Mouse (Mus musculus) G1E (cell line): Measurements from ENCODE around the gene Adprm. TPM values are rescaled to one million over a fixed set of nuclear protein-coding genes. Genes with fewer than 3 reads are reported as not detected.

Experiments
- ATAC-seq: 2 replicates; pipeline ENCODE4 v1.8.0; 2016; ENCODE audit warnings: mild to moderate bottlenecking; ENCODE audit not compliant: insufficient number of reproducible peaks, poor library complexity, low FRiP score, severe bottlenecking; ENCODE audit errors: extremely low read depth
- DNase-seq: peaks from one replicate; pipeline ENCODE4 v3.0.0; 2012; ENCODE audit warnings: low spot score
- H3K27me3 ChIP-seq: 2 replicates; pipeline ENCODE4 v1.6.1; 2012; ENCODE audit warnings: mild to moderate bottlenecking, low read length, inconsistent platforms; ENCODE audit not compliant: insufficient read depth
- H3K36me3 ChIP-seq: replicated peaks from 2 replicates; pipeline ENCODE3; 2012; ENCODE audit warnings: mild to moderate bottlenecking, inconsistent platforms
- H3K4me1 ChIP-seq: 2 replicates; pipeline ENCODE4 v1.6.1; 2012; ENCODE audit warnings: low read depth, low read length, inconsistent platforms, mixed read lengths; ENCODE audit not compliant: insufficient read depth
- H3K4me3 ChIP-seq: 2 replicates; pipeline ENCODE4 v1.5.1; 2012; ENCODE audit warnings: low read depth, mild to moderate bottlenecking, inconsistent platforms, low read length, moderate library complexity, mixed read lengths
- H3K9me3 ChIP-seq: replicated peaks from 2 replicates; pipeline ENCODE4 v1.6.1; 2012; ENCODE audit warnings: inconsistent platforms
- CTCF ChIP-seq: IDR thresholded peaks from 2 replicates; pipeline ENCODE4 v1.5.1; 2012; ENCODE audit warnings: low read depth, low read length, inconsistent platforms, mixed read lengths
- GATA1 ChIP-seq: IDR thresholded peaks from 2 replicates; pipeline ENCODE4 v1.6.1; 2012; ENCODE audit warnings: borderline replicate concordance, low read length, inconsistent platforms, mixed read lengths
- GATA2 ChIP-seq: IDR thresholded peaks from 2 replicates; pipeline ENCODE4 v1.6.1; 2012; ENCODE audit warnings: low read depth, low read length, inconsistent platforms, borderline replicate concordance
- POLR2AphosphoS5 ChIP-seq: IDR thresholded peaks from 2 replicates; pipeline ENCODE4 v1.6.1; 2012; ENCODE audit warnings: low read depth, low read length, inconsistent platforms; ENCODE audit not compliant: insufficient replicate concordance
- TAL1 ChIP-seq: conservative IDR thresholded peaks from 2 replicates; pipeline ENCODE4 v1.6.1; 2012; ENCODE audit warnings: low read depth, low read length, inconsistent platforms, mixed read lengths
- polyA plus RNA-seq: library from polyadenylated mRNA; stranded (reverse); fragments of >175 nt; gene quantifications from 2 replicates; pipeline ENCODE4 v1.2.3, GENCODE M21; 2012
- total RNA-seq, 2 experiments: library from RNA; stranded (forward) in 1 of 2; stranded (reverse) in 1 of 2; fragments of 200-1000 nt in 1 of 2; fragments of >200 nt in 1 of 2; fragmentation: Nextera tagmentation in 1 of 2; gene quantifications; 2 replicates each; pipeline ENCODE4 v1.2.3; 2014 to 2017

Gene Adprm
- total and polyA plus RNA-seq, 3 experiments = 1.0 to 23.9 (median 13.3) TPM

GRCm38 (mm10) chr11:67039799-67040198 lies 12.6 kb downstream of the Adprm start:
- Histone ChIP-seq H3K27me3 (no peaks in the 10 kb centered on the region), H3K4me3 (no peak overlapping the region), H3K4me1 (peaks cover 8% of the 10 kb centered on the region), H3K9me3 (no peaks in the 10 kb centered on the region), H3K36me3 (peaks cover 72% of the 10 kb centered on the region)
- TF ChIP-seq GATA1 (no peak), CTCF (peak; percentile 34; the same call in 1 of the 2 replicates)
- DNase-seq (no peak), ATAC-seq (no peak)

- TF ChIP-seq GATA2 = no peak
- no peak for TF ChIP-seq TAL1
- TF ChIP-seq GATA1 = no peak
- no peak for TF ChIP-seq CTCF
- no peak for TF ChIP-seq POLR2AphosphoS5
- DNase-seq = no peak
- Histone ChIP-seq H3K36me3 (peaks cover 51% of the 10 kb centered on the region), H3K4me3 (no peak overlapping the region), H3K9me3 (no peaks in the 10 kb centered on the region), H3K4me1 (no peaks in the 10 kb centered on the region), H3K27me3 (no peaks in the 10 kb centered on the region)
- ATAC-seq = no peak
Observed at GRCm38 (mm10) chr11:67036892-67037291, 15.5 kb downstream of the Adprm start.

GRCm38 (mm10) chr11:67036229-67036628 lies 16.2 kb downstream of the Adprm start:
- H3K4me3 ChIP-seq = no peak overlapping the region

GRCm38 (mm10) chr11:67034775-67035485 lies 17.5 kb downstream of the Adprm start:
- H3K27me3 ChIP-seq = no peaks in the 10 kb centered on the region
- H3K36me3 ChIP-seq = peaks cover 32% of the 10 kb centered on the region
- H3K4me3 ChIP-seq = no peak overlapping the region
- no peak for ATAC-seq
- H3K4me1 ChIP-seq = 0 out of 2 replicates have a peak, but pooled peaks cover 5% of the 10 kb centered on the region
- no peaks in the 10 kb centered on the region for H3K9me3 ChIP-seq
- TF ChIP-seq GATA1 (no peak), CTCF (no peak), TAL1 (no peak), POLR2AphosphoS5 (no peak), GATA2 (no peak)
- DNase-seq = no peak

More at GRCm38 (mm10) chr11:67036229-67036628, 16.2 kb downstream of the Adprm start:
- TF ChIP-seq GATA1 (no peak), CTCF (no peak), POLR2AphosphoS5 (no peak), TAL1 (no peak), GATA2 (no peak)
- Histone ChIP-seq H3K36me3 (peaks cover 45% of the 10 kb centered on the region), H3K27me3 (no peaks in the 10 kb centered on the region), H3K9me3 (no peaks in the 10 kb centered on the region), H3K4me1 (0 out of 2 replicates have a peak, but pooled peaks cover 1% of the 10 kb centered on the region)
- DNase-seq = no peak
- no peak for ATAC-seq

- Histone ChIP-seq H3K27me3 (peaks cover 8% of the 10 kb centered on the region; the same call in 1 of the 2 replicates), H3K9me3 (no peaks in the 10 kb centered on the region), H3K4me1 (0 out of 2 replicates have a peak, but pooled peaks cover 5% of the 10 kb centered on the region), H3K4me3 (no peak overlapping the region), H3K36me3 (peaks cover 3% of the 10 kb centered on the region)
- DNase-seq (no peak), ATAC-seq (no peak)
- TF ChIP-seq TAL1 (no peak), GATA1 (no peak), POLR2AphosphoS5 (no peak), GATA2 (no peak), CTCF (no peak)
Observed at GRCm38 (mm10) chr11:67031603-67031915, 20.8 kb downstream of the Adprm start.

GRCm38 (mm10) chr11:67030904-67031602 lies 21.3 kb downstream of the Adprm start:
- no peak for ATAC-seq

More at GRCm38 (mm10) chr11:67030904-67031602, 21.3 kb downstream of the Adprm start:
- H3K4me1 ChIP-seq = 0 out of 2 replicates have a peak, but pooled peaks cover 5% of the 10 kb centered on the region
- peaks cover 8% of the 10 kb centered on the region; the same call in 1 of the 2 replicates for H3K27me3 ChIP-seq
- no peak for DNase-seq
- TF ChIP-seq TAL1 (no peak), POLR2AphosphoS5 (no peak), CTCF (no peak), GATA2 (no peak), GATA1 (no peak)
- no peak overlapping the region for H3K4me3 ChIP-seq
- no peaks in the 10 kb centered on the region for H3K9me3 ChIP-seq
- peaks cover under 1% of the 10 kb centered on the region for H3K36me3 ChIP-seq
